In the genomic region with DNA sequence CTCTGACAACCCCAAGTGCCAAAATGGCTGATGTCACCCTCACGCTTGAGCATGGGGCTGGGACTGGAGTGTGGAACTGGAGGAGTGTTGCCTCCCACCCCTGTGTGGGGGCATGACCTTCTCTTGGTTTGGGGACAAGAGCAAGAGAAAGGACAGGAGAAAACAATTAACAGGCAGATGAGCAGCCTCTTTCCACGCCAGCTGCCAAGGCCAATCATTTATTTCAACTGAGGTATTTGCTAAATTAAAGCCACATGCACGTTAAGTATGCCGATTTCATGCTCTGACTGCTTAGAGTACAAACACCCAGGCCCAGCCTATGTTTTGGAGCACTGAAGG, we compare ENCODE assay signal across 17 mouse cellular contexts.
A peak's percentile ranks its signal among the peaks of the same experiment; 100 is the strongest.
DNase-seq lines count a peak whose midpoint lies in the region; ATAC-seq and TF ChIP-seq lines count a peak whose summit lies in the region.
"Had no signal": no experiment of that assay in that cellular context is flagged by ENCODE, and none has a peak within 500 bp of the region (broad histone marks: within the 10 kb centered on the region; RNA-seq: fewer than 3 reads in every experiment).

No protein-coding gene starts in this region.

- H3K27me3 ChIP-seq in hindbrain, embryonic 10.5 days (ENCODE audit: insufficient read depth, poor library complexity, severe bottlenecking), result peaks cover 38% of the 10 kb centered on the region
- H3K27me3 ChIP-seq in hindbrain, embryonic 14.5 days (ENCODE audit: control insufficient read depth, insufficient read depth, low read length), result no peaks in the 10 kb centered on the region; the same call in 1 of the 2 replicates
- no peaks in the 10 kb centered on the region for H3K27me3 ChIP-seq in stomach, postnatal 0 days (ENCODE audit: control insufficient read depth, insufficient read depth, low read length)
- H3K27me3 ChIP-seq: lung, embryonic 15.5 days; stomach, embryonic 15.5 days had no signal

- H3K36me3 ChIP-seq in hindbrain, embryonic 10.5 days, result no peaks in the 10 kb centered on the region
- H3K36me3 ChIP-seq in hindbrain, embryonic 14.5 days (replicated peaks; ENCODE audit: control insufficient read depth, insufficient read depth), result no peaks in the 10 kb centered on the region
- no peaks in the 10 kb centered on the region for H3K36me3 ChIP-seq in stomach, postnatal 0 days (ENCODE audit: control insufficient read depth, insufficient read depth, low read length)
- H3K36me3 ChIP-seq: hindbrain, embryonic 15.5 days; limb, embryonic 15.5 days; lung, embryonic 15.5 days; stomach, embryonic 15.5 days had no signal

- no peak for ATAC-seq in hindbrain, embryonic 14.5 days (ENCODE audit: low FRiP score)
- no peak for ATAC-seq in stomach, postnatal 0 days (ENCODE audit: low FRiP score, low TSS enrichment)
- ATAC-seq: Patski had no signal

- H3K27ac ChIP-seq in hindbrain, embryonic 10.5 days, result peak overlapping the region; percentile 73; the same call in 1 of the 2 replicates
- H3K27ac ChIP-seq in hindbrain, embryonic 14.5 days, result no peak overlapping the region
- H3K27ac ChIP-seq in stomach, postnatal 0 days (replicated peaks), result no peak overlapping the region
- H3K27ac ChIP-seq: hindbrain, embryonic 15.5 days; kidney, postnatal 0 days; limb, embryonic 15.5 days; lung, embryonic 15.5 days; stomach, embryonic 15.5 days had no signal

- 19% methylated on average over 4 of the region's 4 CpGs for WGBS in hindbrain, embryonic 10.5 days
- 19% methylated on average over 4 of the region's 4 CpGs for WGBS in hindbrain, embryonic 14.5 days
- 60% methylated on average over 4 of the region's 4 CpGs for WGBS in stomach, postnatal 0 days

- peaks cover 45% of the 10 kb centered on the region for H3K4me1 ChIP-seq in hindbrain, embryonic 10.5 days (replicated peaks)
- 0 out of 2 replicates have a peak, but pooled peaks cover 7% of the 10 kb centered on the region for H3K4me1 ChIP-seq in hindbrain, embryonic 14.5 days (replicated peaks; ENCODE audit: control insufficient read depth, insufficient read depth, low read length)
- no peaks in the 10 kb centered on the region for H3K4me1 ChIP-seq in stomach, postnatal 0 days (replicated peaks; ENCODE audit: control insufficient read depth, insufficient read depth)

- peak; percentile 36 for DNase-seq in hindbrain, embryonic 10.5 days (ENCODE audit: low spot score)
- no peak for DNase-seq in hindbrain, embryonic 14.5 days (ENCODE audit: low spot score)
- DNase-seq in 3T3-L1 (ENCODE audit: low read depth, low spot score), result peak; percentile 20
- peak; percentile 49 for DNase-seq in embryo, embryonic 9.5 days (ENCODE audit: extremely low spot score)
- peak; percentile 44 for DNase-seq in hindlimb bud, embryonic 11.5 days (ENCODE audit: extremely low spot score, low read depth, low spot score)
- DNase-seq in right cerebral cortex, adult 2 months (ENCODE audit: low spot score in 2 of 2), result no peak
- DNase-seq in stomach, postnatal 0 days (ENCODE audit: low spot score), result no peak
- no peak for DNase-seq in spleen, postnatal 10 days (ENCODE audit: low spot score in 2 of 2)
- DNase-seq: adrenal gland, adult 8-10 months; thymus, postnatal 4 days had no signal

- H3K4me2 ChIP-seq in hindbrain, embryonic 14.5 days (replicated peaks), result no peak overlapping the region
- no peak overlapping the region for H3K4me2 ChIP-seq in stomach, postnatal 0 days (replicated peaks; ENCODE audit: low read depth)
- H3K4me2 ChIP-seq: heart, embryonic 11.5 days; hindbrain, embryonic 15.5 days; limb, embryonic 15.5 days; lung, embryonic 15.5 days; stomach, embryonic 15.5 days had no signal

- no peak overlapping the region for H3K9ac ChIP-seq in hindbrain, embryonic 14.5 days
- H3K9ac ChIP-seq in stomach, postnatal 0 days (ENCODE audit: low read length), result no peak overlapping the region
- H3K9ac ChIP-seq: hindbrain, embryonic 15.5 days; limb, embryonic 15.5 days; lung, embryonic 15.5 days; stomach, embryonic 15.5 days had no signal

- H3K9me3 ChIP-seq in hindbrain, embryonic 10.5 days, result no peaks in the 10 kb centered on the region
- H3K9me3 ChIP-seq in hindbrain, embryonic 14.5 days (ENCODE audit: control insufficient read depth, low read length), result no peaks in the 10 kb centered on the region
- no peaks in the 10 kb centered on the region for H3K9me3 ChIP-seq in stomach, postnatal 0 days (ENCODE audit: control insufficient read depth, low read length)
- H3K9me3 ChIP-seq: hindbrain, embryonic 15.5 days; limb, embryonic 15.5 days; lung, embryonic 15.5 days; stomach, embryonic 15.5 days had no signal

- TF ChIP-seq EP300 in stomach, postnatal 0 days (optimal IDR thresholded peaks at IDR 0.05), result no peak

- no peak for TF ChIP-seq CTCF in stomach, postnatal 0 days (IDR thresholded peaks at IDR 0.05; ENCODE audit: low read depth)

- no peak overlapping the region for H3K4me3 ChIP-seq in hindbrain, embryonic 10.5 days
- H3K4me3 ChIP-seq in hindbrain, embryonic 14.5 days (replicated peaks; ENCODE audit: low read length), result no peak overlapping the region
- H3K4me3 ChIP-seq in stomach, postnatal 0 days (ENCODE audit: low read depth, low read length), result no peak overlapping the region
- H3K4me3 ChIP-seq: hindbrain, embryonic 15.5 days; limb, embryonic 15.5 days; lung, embryonic 15.5 days; stomach, embryonic 15.5 days had no signal

Comparison
In these comparisons a context has a peak if more than half of its experiments do, and no peak if none do; other contexts are left out.
1. DNase-seq: peak in hindbrain, embryonic 10.5 days (single experiment), 3T3-L1 (single experiment), embryo, embryonic 9.5 days (single experiment) and hindlimb bud, embryonic 11.5 days (single experiment); none in hindbrain, embryonic 14.5 days (single experiment), right cerebral cortex, adult 2 months (0 of 2), stomach, postnatal 0 days (single experiment) and spleen, postnatal 10 days (0 of 2).